Mouse (Mus musculus) lung, adult 2 months (tissue): Measurements from ENCODE around the gene Ppp3ca.

Source experiments
- CTCF ChIP-seq: fragments of 200-500 bp; IDR thresholded peaks from 2 replicates; pipeline ENCODE4 v1.5.1; 2011; ENCODE audit warnings: mild to moderate bottlenecking, low read length, control low read depth; ENCODE audit not compliant: insufficient read depth
- POLR2A ChIP-seq: fragments of 200-500 bp; IDR thresholded peaks from 2 replicates; pipeline ENCODE4 v1.6.1; 2011; ENCODE audit warnings: low read depth, mild to moderate bottlenecking, control low read depth, low read length, borderline replicate concordance; ENCODE audit errors: extremely low read depth

GRCm38 (mm10) chr3:136969796-136970195 lies 299.9 kb downstream of the Ppp3ca start:
- no peak for TF ChIP-seq CTCF
- no peak for TF ChIP-seq POLR2A
